Mouse (Mus musculus) large intestine, adult 2 months (tissue): ENCODE measurements around the gene Nlrc4. TPM values are rescaled to one million over a fixed set of nuclear protein-coding genes. Genes with fewer than 3 reads are reported as not detected.

Experiments
- DNase-seq: peaks from one replicate; pipeline ENCODE4 v3.0.0-alpha.2; 2012; ENCODE audit warnings: low read depth, low spot score
- WGBS: fragments of 180-500 bp; shearing (Covaris S2); methylation state at CpG from one replicate; pipeline ENCODE4 v1.1.7; 2018; 5-methylcytosine and 5-hydroxymethylcytosine counted together
- polyA plus RNA-seq: library from polyadenylated mRNA; depleted of rRNA; stranded (reverse); fragments of >200 nt; gene quantifications from 2 replicates; pipeline ENCODE4 v1.2.3, GENCODE M21; 2012

The Nlrc4 gene
- polyA plus RNA-seq, 1 experiment = 10.1 TPM

- 80% methylated on average over 5 of the region's 5 CpGs for WGBS
- DNase-seq = no peak
Measured at GRCm38 (mm10) chr17:74432631-74433030, 26.3 kb downstream of the Nlrc4 start.

- 80% methylated on average over 13 of the region's 13 CpGs for WGBS
- DNase-seq = no peak
Measured at GRCm38 (mm10) chr17:74431481-74431880, 27.5 kb downstream of the Nlrc4 start.

GRCm38 (mm10) chr17:74430074-74430473 is 28.9 kb downstream of the Nlrc4 start:
- 70% methylated on average over 8 of the region's 8 CpGs for WGBS
- no peak for DNase-seq

GRCm38 (mm10) chr17:74424401-74425005 is 34.4 kb downstream of the Nlrc4 start:
- no peak for DNase-seq
- 88% methylated on average over 12 of the region's 12 CpGs for WGBS

- WGBS = 90% methylated on average over 2 of the region's 2 CpGs
Measured at GRCm38 (mm10) chr17:74420656-74421055, 38.3 kb downstream of the Nlrc4 start.

GRCm38 (mm10) chr17:74418171-74418570 is 40.8 kb downstream of the Nlrc4 start:
- 77% methylated on average over 4 of the region's 4 CpGs for WGBS
- no peak for DNase-seq

More at GRCm38 (mm10) chr17:74420656-74421055, 38.3 kb downstream of the Nlrc4 start:
- DNase-seq = no peak

GRCm38 (mm10) chr17:74416841-74417360 is 42.0 kb downstream of the Nlrc4 start:
- DNase-seq = no peak
- 91% methylated on average over 8 of the region's 8 CpGs for WGBS

GRCm38 (mm10) chr17:74414671-74415070 is 44.3 kb downstream of the Nlrc4 start:
- WGBS = 87% methylated on average over 1 of the region's 1 CpGs
- no peak for DNase-seq

- no peak for DNase-seq
- 91% methylated on average over 8 of the region's 8 CpGs for whole genome bisulfite sequencing
Measured at GRCm38 (mm10) chr17:74413324-74413723, 45.6 kb downstream of the Nlrc4 start.

- 72% methylated on average over 4 of the region's 4 CpGs for WGBS
- DNase-seq = no peak
Measured at GRCm38 (mm10) chr17:74409722-74410121, 49.2 kb downstream of the Nlrc4 start.

GRCm38 (mm10) chr17:74406487-74406886 is 52.5 kb downstream of the Nlrc4 start:
- WGBS = 84% methylated on average over 8 of the region's 8 CpGs
- DNase-seq = no peak

GRCm38 (mm10) chr17:74402486-74403222 is 56.3 kb downstream of the Nlrc4 start:
- peak; percentile 44 for DNase-seq
- 81% methylated on average over 12 of the region's 12 CpGs for WGBS

GRCm38 (mm10) chr17:74397173-74397572 is 61.8 kb downstream of the Nlrc4 start:
- no peak for DNase-seq
- 61% methylated on average over 2 of the region's 2 CpGs for WGBS

GRCm38 (mm10) chr17:74396766-74397165 is 62.2 kb downstream of the Nlrc4 start:
- 39% methylated on average over 4 of the region's 4 CpGs for WGBS

GRCm38 (mm10) chr17:74395383-74396065 is 63.4 kb downstream of the Nlrc4 start, which contains the start of gene Slc30a6:
Gene Slc30a6, plus strand, starts transcription at chr17:74395608.
- DNase-seq = peak; percentile 89
- under 1% methylated on average over 41 of the region's 41 CpGs for WGBS

More at GRCm38 (mm10) chr17:74396766-74397165, 62.2 kb downstream of the Nlrc4 start:
- no peak for DNase-seq

- peak; percentile 46 for DNase-seq
- 7% methylated on average over 16 of the region's 16 CpGs for WGBS
Measured at GRCm38 (mm10) chr17:74394855-74395254, 64.1 kb downstream of the Nlrc4 start.

- 77% methylated on average over 2 of the region's 2 CpGs for WGBS
- DNase-seq = no peak
Measured at GRCm38 (mm10) chr17:74394381-74394780, 64.6 kb downstream of the Nlrc4 start.

- 80% methylated on average over 3 of the region's 3 CpGs for WGBS
- no peak for DNase-seq
Measured at GRCm38 (mm10) chr17:74389847-74390246, 69.1 kb downstream of the Nlrc4 start.

- no peak for DNase-seq
Measured at GRCm38 (mm10) chr17:74386657-74387056, 72.3 kb downstream of the Nlrc4 start.

- DNase-seq = no peak
- 53% methylated on average over 1 of the region's 1 CpGs for WGBS
Measured at GRCm38 (mm10) chr17:74376916-74377315, 82.0 kb downstream of the Nlrc4 start.
